Mouse (Mus musculus) T-helper 1 cell (primary cell): Measurements from ENCODE around the gene Tes.

Source experiments
- in situ Hi-C: fragments of 300-600 bp; cut with MboI, MseI; formaldehyde crosslinking; loops from one replicate; pipeline ENCODE4 v1.15.1; 2025; ENCODE audit warnings: high pct_unique_total_duplicates

Gene Tes

DNA sequence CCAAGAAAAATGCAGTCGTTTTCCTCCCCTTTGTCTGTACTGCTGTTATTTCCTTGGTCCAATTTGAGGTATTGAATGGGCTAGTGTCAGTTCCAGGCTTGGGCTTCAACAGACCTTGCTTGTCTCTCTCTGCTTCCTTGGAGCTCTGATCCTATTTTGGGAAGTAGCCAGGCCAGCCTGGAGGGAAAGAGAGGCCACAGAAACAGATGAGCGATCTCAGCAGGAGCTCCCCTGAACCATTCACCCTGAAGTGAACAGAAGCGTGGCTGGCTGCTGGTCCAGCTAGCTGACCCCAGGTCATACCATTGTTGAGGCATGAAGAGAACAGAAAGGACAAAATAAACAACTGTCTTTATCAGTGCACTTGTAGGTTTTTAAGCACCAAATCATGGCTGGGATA, 12.8 kb downstream of the Tes start:
- in situ Hi-C loops = no loop called here

GRCm38 (mm10) chr6:17079304-17079703, 14.4 kb downstream of the Tes start:
- in situ Hi-C loops = no loop called here

DNA sequence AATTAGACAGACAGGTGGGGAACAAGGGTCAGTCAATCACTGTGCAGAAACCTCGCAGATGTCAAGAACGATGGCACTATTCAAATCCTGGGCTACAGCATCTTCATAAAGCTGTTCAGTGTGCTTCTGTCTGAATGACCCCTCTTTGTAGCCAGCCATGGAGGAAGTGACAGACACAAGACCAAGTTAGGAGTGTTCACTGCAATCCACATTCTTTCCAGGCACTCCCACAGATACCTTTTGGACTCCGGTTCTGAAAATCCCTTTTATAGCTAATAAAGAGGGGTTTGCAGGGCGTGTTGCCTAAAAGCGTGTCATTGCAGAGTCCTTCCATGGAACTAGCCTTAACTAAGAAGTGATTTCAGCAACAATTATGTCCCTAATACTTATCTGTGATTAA, 14.9 kb downstream of the Tes start:
- in situ Hi-C loops = no loop called here

DNA sequence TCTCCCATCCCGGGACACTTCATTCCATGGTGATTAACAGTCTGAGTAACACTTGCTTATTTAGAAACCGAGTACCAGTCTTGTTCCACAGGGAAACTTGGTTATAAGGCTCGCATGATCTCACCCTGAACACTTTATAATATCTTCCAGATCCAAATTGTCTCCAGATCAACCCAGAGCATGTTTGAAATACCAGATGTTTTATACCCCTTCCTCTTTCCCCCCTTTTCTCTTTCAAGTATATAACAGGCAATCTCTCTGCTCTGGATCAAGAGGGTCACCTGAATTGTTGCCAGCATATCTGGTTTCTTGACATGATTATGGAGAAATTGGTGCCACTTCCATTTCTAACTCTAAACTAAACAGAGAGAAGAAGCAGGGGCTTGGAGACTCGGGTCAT, 17.3 kb downstream of the Tes start:
- in situ Hi-C loops = no loop called here

GRCm38 (mm10) chr6:17082800-17083199, 17.9 kb downstream of the Tes start:
- in situ Hi-C loops = no loop called here

DNA sequence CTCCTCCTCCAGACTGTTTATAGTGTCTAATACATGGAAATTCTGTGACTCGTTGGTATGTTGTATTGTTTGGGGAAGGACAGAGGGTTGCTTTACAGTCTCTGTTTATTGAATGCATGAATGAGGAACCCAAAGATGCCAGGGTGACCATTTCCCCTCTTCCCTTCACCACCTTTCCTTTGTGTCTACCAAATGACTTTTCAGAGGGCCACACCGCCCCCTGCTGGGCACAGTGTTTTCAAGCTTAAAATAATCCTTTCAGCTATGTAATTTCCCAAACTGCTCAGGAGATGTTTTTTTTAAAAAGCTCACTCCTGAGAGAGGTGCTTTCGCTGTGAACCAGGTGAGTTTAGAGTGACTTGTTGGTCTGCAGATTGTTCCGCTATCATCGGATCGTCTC, 22.5 kb downstream of the Tes start:
- in situ Hi-C loops = loop anchor here (5.0 kb wide), 1 partner anchor 60 kb away; no protein-coding TSS in a partner anchor

- in situ Hi-C loops = no loop called here
These were observed 32.4 kb downstream of the Tes start for GRCm38 (mm10) chr6:17097301-17097700.

DNA sequence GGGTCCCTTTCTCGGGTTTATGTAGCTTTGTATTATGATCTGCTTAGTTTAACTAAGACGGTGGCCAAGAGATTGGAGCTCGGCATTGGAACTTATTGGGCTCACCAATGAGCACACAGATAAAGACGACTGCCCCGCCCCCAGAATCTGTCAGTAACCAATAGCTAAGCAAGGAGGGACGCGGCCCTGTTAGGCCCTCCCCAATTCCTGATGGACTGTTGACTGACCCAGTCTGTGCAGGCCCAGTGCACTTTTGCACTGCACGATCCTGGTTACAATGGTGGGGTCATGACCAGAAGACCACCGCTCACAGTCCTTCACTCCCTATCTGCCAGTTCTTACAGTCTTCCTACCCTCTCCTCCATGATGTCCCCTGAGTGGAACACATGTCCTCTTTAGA, 33.6 kb downstream of the Tes start:
- in situ Hi-C loops = no loop called here

DNA sequence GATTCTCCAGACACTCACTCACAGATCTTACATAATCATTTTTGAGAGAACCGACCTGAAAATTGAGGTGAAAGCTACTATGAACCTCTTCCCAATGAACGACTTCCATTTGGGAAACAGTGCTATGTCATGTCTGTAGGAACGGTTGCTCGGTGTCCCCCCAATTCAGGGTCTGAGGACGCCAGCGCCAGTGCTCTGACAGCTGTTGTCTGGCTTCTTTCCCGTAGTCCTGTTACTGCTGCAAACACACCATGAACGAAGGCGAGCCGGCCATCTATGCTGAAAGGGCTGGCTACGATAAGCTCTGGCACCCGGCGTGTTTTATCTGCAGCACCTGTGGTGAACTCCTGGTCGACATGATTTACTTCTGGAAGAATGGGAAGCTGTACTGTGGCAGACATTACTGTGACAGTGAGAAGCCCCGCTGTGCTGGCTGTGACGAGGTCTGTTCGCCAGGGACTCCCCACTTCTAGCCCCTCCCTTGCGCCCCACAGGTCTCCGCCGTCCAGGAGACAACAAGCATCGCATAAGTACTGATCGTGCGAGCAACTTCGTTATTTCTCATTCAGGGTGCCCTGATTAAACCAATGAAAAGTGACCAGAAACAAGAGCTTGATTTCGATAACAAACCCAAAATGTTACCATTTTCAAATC, 34.7 kb downstream of the Tes start:
- in situ Hi-C loops = loop anchor here (5.0 to 25.0 kb wide), 2 partner anchors 258 to 738 kb away; no protein-coding TSS in a partner anchor

GRCm38 (mm10) chr6:17105714-17106113, 40.8 kb downstream of the Tes start:
- in situ Hi-C loops = loop anchor here (25.0 kb wide), 1 partner anchor 732 kb away; no protein-coding TSS in a partner anchor

- in situ Hi-C loops = loop anchor here (25.0 kb wide), 1 partner anchor 731 kb away; no protein-coding TSS in a partner anchor
These were observed 41.5 kb downstream of the Tes start for GRCm38 (mm10) chr6:17106493-17106892.

DNA sequence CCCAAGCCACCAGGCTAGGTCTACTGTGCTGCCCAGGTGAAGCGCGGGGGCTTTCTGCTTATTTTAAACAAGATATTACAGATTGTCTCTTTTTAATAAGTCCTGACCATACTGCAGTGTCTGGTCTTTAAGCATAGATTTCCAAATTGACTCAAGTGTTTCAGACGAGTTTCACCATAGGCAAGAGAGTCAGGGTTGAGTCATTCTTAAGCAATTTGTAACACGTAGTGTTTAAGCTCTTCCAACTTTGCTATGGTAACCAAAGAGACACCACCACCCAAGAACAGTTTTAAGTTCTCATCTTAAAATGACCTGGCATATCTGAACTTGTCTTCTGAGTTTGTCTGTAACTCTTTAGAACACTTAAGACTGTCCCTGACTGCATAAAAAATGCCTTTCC, 44.3 kb downstream of the Tes start:
- in situ Hi-C loops = loop anchor here (25.0 kb wide), 1 partner anchor 728 kb away; no protein-coding TSS in a partner anchor

GRCm38 (mm10) chr6:17110564-17111100, 45.7 kb downstream of the Tes start:
- in situ Hi-C loops = loop anchor here (25.0 kb wide), 1 partner anchor 727 kb away; no protein-coding TSS in a partner anchor

- in situ Hi-C loops = loop anchor here (25.0 kb wide), 1 partner anchor 725 kb away; no protein-coding TSS in a partner anchor
These were observed 47.1 kb downstream of the Tes start for GRCm38 (mm10) chr6:17112081-17112480.

GRCm38 (mm10) chr6:17112990-17113389, 48.0 kb downstream of the Tes start:
- in situ Hi-C loops = loop anchor here (25.0 kb wide), 1 partner anchor 724 kb away; no protein-coding TSS in a partner anchor

- in situ Hi-C loops = loop anchor here (25.0 kb wide), 1 partner anchor 723 kb away; no protein-coding TSS in a partner anchor
These were observed 49.6 kb downstream of the Tes start for GRCm38 (mm10) chr6:17114588-17114987.

DNA sequence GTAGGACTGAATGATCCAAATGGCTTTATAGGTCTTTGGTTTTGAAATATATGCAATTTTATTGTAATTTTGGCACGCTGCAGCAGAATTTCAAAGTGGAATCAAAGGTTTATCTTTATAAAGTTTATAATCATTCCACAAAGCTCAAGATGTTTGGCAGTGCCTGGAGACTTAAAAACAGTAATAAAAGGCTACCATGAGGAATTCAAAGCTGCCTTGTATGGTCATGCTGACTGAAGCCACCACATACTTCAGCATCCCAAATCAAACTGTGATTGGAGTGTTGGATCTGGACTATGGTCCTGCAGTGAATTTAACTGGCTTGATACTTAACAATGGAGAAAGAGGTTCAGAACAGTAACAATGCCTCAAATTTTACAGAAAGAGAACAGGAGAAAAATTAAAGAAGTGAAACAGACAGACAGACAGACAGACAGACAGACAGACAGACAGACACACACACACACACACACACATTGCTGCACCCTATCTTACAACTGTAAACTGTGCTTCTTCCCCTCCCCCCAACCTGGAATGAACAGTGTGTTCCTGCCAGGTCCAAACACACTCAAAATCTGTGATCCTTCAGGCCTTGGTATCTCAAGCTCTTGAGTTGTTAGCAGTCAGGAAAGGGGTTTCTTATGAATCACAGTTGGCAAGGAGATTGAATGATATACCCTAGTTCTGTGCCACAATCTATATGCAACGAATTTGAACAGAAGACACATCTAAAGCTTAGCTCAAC, 50.3 kb downstream of the Tes start:
- in situ Hi-C loops = loop anchor here (25.0 kb wide), 1 partner anchor 722 kb away; no protein-coding TSS in a partner anchor

GRCm38 (mm10) chr6:17119521-17120232, 54.7 kb downstream of the Tes start:
- in situ Hi-C loops = loop anchor here (25.0 kb wide), 1 partner anchor 718 kb away; no protein-coding TSS in a partner anchor

DNA sequence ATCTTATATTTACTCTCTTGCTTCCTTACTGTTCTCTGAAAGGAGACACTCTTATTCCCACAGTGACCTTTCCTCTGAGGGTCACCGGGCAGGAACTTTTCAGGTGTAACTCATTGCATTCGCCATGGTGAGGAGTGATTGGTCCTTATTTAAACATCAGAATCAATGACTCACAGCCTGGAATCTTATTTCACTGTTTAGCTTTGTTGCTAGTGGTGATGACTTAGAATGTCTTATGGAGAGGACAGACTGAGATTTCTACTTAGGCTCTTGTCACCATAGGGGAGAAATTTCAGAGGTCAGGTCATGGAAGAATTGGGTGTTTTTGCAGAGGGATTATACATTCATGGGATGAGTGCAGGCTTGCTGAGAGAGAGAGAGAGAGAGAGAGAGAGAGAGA, 75.1 kb downstream of the Tes start:
- in situ Hi-C loops = no loop called here

GRCm38 (mm10) chr6:17142577-17143359, 77.8 kb downstream of the Tes start:
- in situ Hi-C loops = no loop called here
